Mouse (Mus musculus) forebrain, embryonic 15.5 days (tissue): Measurements from ENCODE around the gene Syt7. TPM values are rescaled to one million over a fixed set of nuclear protein-coding genes. Genes with fewer than 3 reads are reported as not detected.

ENCODE experiments used
- ATAC-seq: fragments of 200-750 bp; cut with Nextera tagmentation; replicated peaks from 2 replicates; pipeline ENCODE4 v1.8.0; 2017; ENCODE audit warnings: mild to moderate bottlenecking, moderate TSS enrichment, moderate library complexity
- H3K27ac ChIP-seq: fragments of 300-500 bp; sonication (generic); replicated peaks from 2 replicates; pipeline ENCODE4 v1.5.1; 2015; ENCODE audit warnings: mild to moderate bottlenecking, inconsistent platforms
- H3K27me3 ChIP-seq: fragments of 300-500 bp; sonication (generic); 2 replicates; pipeline ENCODE4 v1.6.1; 2015; ENCODE audit warnings: inconsistent platforms
- H3K36me3 ChIP-seq: fragments of 300-500 bp; sonication (generic); 2 replicates; pipeline ENCODE4 v1.6.1; 2015; ENCODE audit warnings: mild to moderate bottlenecking, inconsistent platforms
- H3K4me1 ChIP-seq: fragments of 300-500 bp; sonication (generic); 2 replicates; pipeline ENCODE4 v1.6.1; 2015; ENCODE audit warnings: inconsistent platforms
- H3K4me2 ChIP-seq: fragments of 300-500 bp; sonication (generic); replicated peaks from 2 replicates; pipeline ENCODE4 v1.6.1; 2015; ENCODE audit warnings: mild to moderate bottlenecking, inconsistent platforms
- H3K4me3 ChIP-seq: fragments of 300-500 bp; sonication (generic); 2 replicates; pipeline ENCODE4 v1.5.1; 2015; ENCODE audit warnings: mild to moderate bottlenecking, inconsistent platforms
- H3K9ac ChIP-seq: fragments of 300-500 bp; sonication (generic); replicated peaks from 2 replicates; pipeline ENCODE4 v1.6.1; 2015; ENCODE audit warnings: mild to moderate bottlenecking, inconsistent platforms
- H3K9me3 ChIP-seq: fragments of 300-500 bp; sonication (generic); 2 replicates; pipeline ENCODE4 v1.6.1; 2016; ENCODE audit warnings: inconsistent platforms
- WGBS: fragments of 180-500 bp; shearing (Covaris S2); methylation state at CpG from one replicate; pipeline ENCODE4 v1.1.7; 2015; ENCODE audit warnings: mixed read lengths; 5-methylcytosine and 5-hydroxymethylcytosine counted together
- polyA plus RNA-seq: library from polyadenylated mRNA; unstranded; fragments of >200 nt; fragmentation: Nextera tagmentation; extraction: Ambion mirVana; gene quantifications from 2 replicates; pipeline ENCODE4 v1.2.1, GENCODE M21; 2015

Gene Syt7
- polyA plus RNA-seq, 1 experiment from 2014 or later = 8.9 TPM

- Histone ChIP-seq H3K4me2 (no peak overlapping the region), H3K9ac (no peak overlapping the region), H3K9me3 (no peaks in the 10 kb centered on the region), H3K36me3 (no peaks in the 10 kb centered on the region), H3K27me3 (no peaks in the 10 kb centered on the region), H3K4me1 (peaks cover 3% of the 10 kb centered on the region; the same call in 1 of the 2 replicates), H3K27ac (no peak overlapping the region), H3K4me3 (no peak overlapping the region)
- no peak for ATAC-seq
- 69% methylated on average over 4 of the region's 4 CpGs for WGBS
Observed at GRCm38 (mm10) chr19:10479541-10479940, 90.7 kb downstream of the Syt7 start.

GRCm38 (mm10) chr19:10482703-10483102 lies 93.8 kb downstream of the Syt7 start, which contains the start of gene Ppp1r32:
Ppp1r32 (minus strand) TSS chr19:10482928.
- Histone ChIP-seq H3K27ac (no peak within 1 kb of the TSS), H3K36me3 (no peaks in the 10 kb centered on the region), H3K4me3 (no peak within 1 kb of the TSS), H3K27me3 (0 out of 2 replicates have a peak, but pooled peaks cover 4% of the 10 kb centered on the region), H3K4me1 (peaks cover 3% of the 10 kb centered on the region; the same call in 1 of the 2 replicates), H3K4me2 (no peak within 1 kb of the TSS), H3K9me3 (no peaks in the 10 kb centered on the region), H3K9ac (no peak within 1 kb of the TSS)
- ATAC-seq = peak; percentile 48; the same call in 1 of the 2 replicates
- whole genome bisulfite sequencing = 27% methylated on average over 6 of the region's 6 CpGs

- Histone ChIP-seq H3K36me3 (no peaks in the 10 kb centered on the region), H3K27ac (no peak overlapping the region), H3K9ac (no peak overlapping the region), H3K4me3 (no peak overlapping the region), H3K9me3 (no peaks in the 10 kb centered on the region), H3K4me1 (peaks cover 3% of the 10 kb centered on the region; the same call in 1 of the 2 replicates), H3K27me3 (0 out of 2 replicates have a peak, but pooled peaks cover 4% of the 10 kb centered on the region), H3K4me2 (no peak overlapping the region)
- ATAC-seq = peak; percentile 86
- WGBS = 24% methylated on average over 9 of the region's 9 CpGs
Observed at GRCm38 (mm10) chr19:10486264-10486738, 97.4 kb downstream of the Syt7 start.

DNA sequence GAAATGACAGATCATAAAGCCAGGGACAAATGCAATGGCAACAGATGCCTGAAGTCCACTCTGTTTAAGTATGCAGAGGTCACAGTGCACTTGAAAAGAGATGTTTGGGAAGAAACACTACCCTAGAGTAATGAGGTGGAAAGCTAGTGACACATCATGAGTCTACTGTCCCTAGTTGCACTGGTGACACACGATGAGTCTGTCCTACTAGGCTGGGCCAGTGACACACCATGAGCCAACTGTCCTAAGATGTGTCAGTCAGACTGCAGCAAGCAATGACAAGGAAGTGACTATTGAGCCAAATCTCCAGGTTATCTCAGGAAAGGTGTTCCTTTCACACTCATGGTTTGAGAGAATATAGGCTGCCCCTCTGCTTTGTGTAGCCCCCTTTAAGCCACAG lies 106.8 kb downstream of the Syt7 start:
- Histone ChIP-seq H3K27me3 (no peaks in the 10 kb centered on the region), H3K4me3 (no peak overlapping the region), H3K9ac (no peak overlapping the region), H3K27ac (no peak overlapping the region), H3K36me3 (0 out of 2 replicates have a peak, but pooled peaks cover 4% of the 10 kb centered on the region), H3K9me3 (no peaks in the 10 kb centered on the region), H3K4me2 (no peak overlapping the region), H3K4me1 (no peaks in the 10 kb centered on the region)
- ATAC-seq = no peak
- WGBS = 100% methylated on average over 1 of the region's 1 CpGs

DNA sequence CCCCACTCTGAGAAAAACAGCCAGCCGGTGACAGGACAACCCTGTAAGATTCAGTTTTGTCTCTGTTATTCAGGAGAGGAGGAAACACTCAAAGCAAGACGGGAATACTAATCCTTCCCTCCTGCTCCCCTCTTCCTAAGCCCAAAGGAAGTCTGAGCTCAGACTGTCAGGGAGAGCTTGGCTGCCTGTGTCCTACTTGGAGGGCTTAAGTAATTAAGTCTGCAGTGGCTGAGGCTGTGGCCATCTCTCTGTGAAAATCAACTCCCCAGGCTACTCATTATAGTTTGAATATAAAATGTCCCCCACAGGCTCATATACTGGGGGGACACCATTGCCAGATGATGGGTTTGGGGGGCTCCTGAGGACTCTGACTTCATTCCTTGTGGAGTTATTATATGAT lies 108.1 kb downstream of the Syt7 start:
- Histone ChIP-seq H3K36me3 (peaks cover 16% of the 10 kb centered on the region), H3K27ac (no peak overlapping the region), H3K4me1 (no peaks in the 10 kb centered on the region), H3K9ac (no peak overlapping the region), H3K27me3 (no peaks in the 10 kb centered on the region), H3K4me2 (no peak overlapping the region), H3K9me3 (no peaks in the 10 kb centered on the region), H3K4me3 (no peak overlapping the region)
- 39% methylated on average over 2 of the region's 2 CpGs for WGBS
- no peak for ATAC-seq

- no peak for ATAC-seq
- no peak overlapping the region for H3K27ac ChIP-seq
Observed at GRCm38 (mm10) chr19:10497512-10498160, 108.7 kb downstream of the Syt7 start.

GRCm38 (mm10) chr19:10500581-10500980 lies 111.7 kb downstream of the Syt7 start:
- no peak overlapping the region for H3K9ac ChIP-seq
- no peak overlapping the region for H3K27ac ChIP-seq
- WGBS = 96% methylated on average over 8 of the region's 8 CpGs

More at GRCm38 (mm10) chr19:10497512-10498160, 108.7 kb downstream of the Syt7 start:
- Histone ChIP-seq H3K27me3 (no peaks in the 10 kb centered on the region), H3K9ac (no peak overlapping the region), H3K4me3 (no peak overlapping the region), H3K36me3 (peaks cover 17% of the 10 kb centered on the region), H3K4me2 (no peak overlapping the region), H3K4me1 (no peaks in the 10 kb centered on the region), H3K9me3 (no peaks in the 10 kb centered on the region)
- WGBS = 68% methylated on average over 8 of the region's 8 CpGs

DNA sequence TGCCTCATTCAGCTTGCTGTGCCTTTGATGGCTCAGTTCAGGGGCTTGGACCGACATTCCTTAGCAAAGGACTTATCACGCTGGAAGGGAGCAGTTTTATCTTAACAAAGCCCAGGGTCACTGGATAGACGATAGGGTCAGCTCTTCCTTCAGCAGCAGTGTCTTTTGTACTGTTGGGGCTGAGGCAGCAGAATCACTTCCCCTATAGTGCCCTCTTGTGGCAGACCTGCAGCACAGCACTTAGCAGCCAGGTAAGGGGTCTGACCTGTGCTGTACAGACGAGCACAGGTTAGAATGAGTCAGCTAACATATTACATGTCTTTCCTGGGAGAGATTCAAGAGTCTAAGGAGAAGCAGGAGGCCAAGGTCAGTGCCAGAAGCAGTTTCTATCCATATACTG lies 113.7 kb downstream of the Syt7 start:
- peak; percentile 69; the same call in 1 of the 2 replicates for ATAC-seq
- peaks cover 29% of the 10 kb centered on the region for H3K36me3 ChIP-seq

More at GRCm38 (mm10) chr19:10500581-10500980, 111.7 kb downstream of the Syt7 start:
- peaks cover 24% of the 10 kb centered on the region for H3K36me3 ChIP-seq
- no peak overlapping the region for H3K4me3 ChIP-seq
- H3K4me2 ChIP-seq = no peak overlapping the region
- no peak for ATAC-seq
- no peaks in the 10 kb centered on the region for H3K9me3 ChIP-seq
- H3K4me1 ChIP-seq = no peaks in the 10 kb centered on the region
- H3K27me3 ChIP-seq = no peaks in the 10 kb centered on the region

More for the DNA sequence above, 113.7 kb downstream of the Syt7 start:
- Histone ChIP-seq H3K4me2 (no peak overlapping the region), H3K27ac (no peak overlapping the region), H3K9ac (no peak overlapping the region), H3K4me1 (no peaks in the 10 kb centered on the region), H3K4me3 (no peak overlapping the region), H3K27me3 (no peaks in the 10 kb centered on the region), H3K9me3 (no peaks in the 10 kb centered on the region)
- WGBS = 1% methylated on average over 4 of the region's 4 CpGs

Other genes starting within 250 kb of the Syt7 start
- 158 and 166 TPM in 2 replicates for gene Fads1, start 206.2 kb upstream of the Syt7 start, polyA plus RNA-seq
- gene Tmem258, start 185.1 kb upstream of the Syt7 start, polyA plus RNA-seq = 397 and 403 TPM in 2 replicates
- gene Fen1, start 184.9 kb upstream of the Syt7 start, polyA plus RNA-seq = 54.7 and 58.4 TPM in 2 replicates
- 0.18 and 0.26 TPM in 2 replicates for gene Myrf, start 148.3 kb upstream of the Syt7 start, polyA plus RNA-seq
- gene Dagla, start 84.2 kb upstream of the Syt7 start, polyA plus RNA-seq = 6.7 and 6.8 TPM in 2 replicates
- gene Lrrc10b, start 68.4 kb downstream of the Syt7 start, polyA plus RNA-seq = 0.40 and 1.1 TPM in 2 replicates
- 1.5 and 3.0 TPM in 2 replicates for gene Ppp1r32, start 93.8 kb downstream of the Syt7 start, polyA plus RNA-seq
- gene Cpsf7, start 136.2 kb downstream of the Syt7 start, polyA plus RNA-seq = 51.6 and 52.6 TPM in 2 replicates
- 62.7 and 63.1 TPM in 2 replicates for gene Sdhaf2, start 137.1 kb downstream of the Syt7 start, polyA plus RNA-seq
- gene Tmem216, start 167.1 kb downstream of the Syt7 start, polyA plus RNA-seq = 43.3 and 47.8 TPM in 2 replicates
- gene Cyb561a3, start 188.1 kb downstream of the Syt7 start, polyA plus RNA-seq = 18.8 and 21.3 TPM in 2 replicates
- 39.0 and 40.5 TPM in 2 replicates for gene Tmem138, start 188.3 kb downstream of the Syt7 start, polyA plus RNA-seq
- 264 and 270 TPM in 2 replicates for gene Ddb1, start 216.2 kb downstream of the Syt7 start, polyA plus RNA-seq
- gene Tkfc, start 216.6 kb downstream of the Syt7 start, polyA plus RNA-seq = 23.8 and 24.0 TPM in 2 replicates
- gene Vwce, start 245.1 kb downstream of the Syt7 start, polyA plus RNA-seq = 0.38 and 0.39 TPM in 2 replicates